Mouse (Mus musculus) kidney, postnatal 25 days (tissue): ENCODE measurements at regions not wholly inside any gene's neighbourhood (a gene's known extent, or its start where the extent isn't known, plus 50 kb on each side); places are given as distances from the start of the nearest gene placed in this dataset.

Source experiments
- DNase-seq, 2 experiments: peaks; one replicate each; pipeline ENCODE4 v3.0.0; 2021; ENCODE audit warnings: mixed read lengths in 2 of 2

DNA sequence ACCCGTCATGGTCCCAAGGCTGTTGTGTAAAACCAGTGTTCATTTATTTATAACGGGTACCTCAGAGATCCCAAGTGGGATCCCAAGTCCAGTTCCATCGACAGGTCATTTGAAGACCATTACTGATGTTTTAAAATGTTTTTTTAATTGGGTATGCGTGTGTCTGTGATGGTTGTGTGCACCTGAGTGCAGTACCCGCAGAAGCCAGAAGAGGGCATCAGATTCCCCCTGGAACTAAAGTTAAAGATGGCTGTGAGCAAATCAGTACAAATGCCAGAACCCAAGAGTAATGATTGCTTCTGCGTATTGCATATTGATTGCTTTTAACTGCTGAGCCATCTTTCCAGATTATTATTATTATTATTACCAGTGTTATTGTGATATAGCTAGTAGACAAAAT, 169.7 kb upstream of the Srrm4 start:
- no peak for DNase-seq

DNA sequence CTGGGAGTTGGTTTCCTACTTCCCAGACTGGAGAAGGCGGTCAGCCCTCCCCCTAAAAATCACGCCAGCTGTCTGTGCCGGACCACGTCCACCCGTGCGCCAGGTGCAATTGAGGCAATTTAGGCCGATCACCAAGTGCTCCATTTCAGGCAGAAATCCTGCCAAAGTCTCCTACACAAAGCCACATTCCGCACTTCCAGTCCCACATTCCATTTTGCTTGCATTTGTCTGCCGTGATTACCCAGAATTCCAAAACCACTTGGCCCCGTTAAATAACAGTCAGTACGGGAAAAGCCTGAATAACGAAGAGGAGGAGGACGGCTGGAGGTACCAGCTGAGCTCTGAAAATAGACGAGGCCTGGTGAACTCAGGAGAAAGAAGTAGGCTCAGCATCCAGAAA, 167.1 kb upstream of the Srrm4 start:
- DNase-seq, result no peak

DNA sequence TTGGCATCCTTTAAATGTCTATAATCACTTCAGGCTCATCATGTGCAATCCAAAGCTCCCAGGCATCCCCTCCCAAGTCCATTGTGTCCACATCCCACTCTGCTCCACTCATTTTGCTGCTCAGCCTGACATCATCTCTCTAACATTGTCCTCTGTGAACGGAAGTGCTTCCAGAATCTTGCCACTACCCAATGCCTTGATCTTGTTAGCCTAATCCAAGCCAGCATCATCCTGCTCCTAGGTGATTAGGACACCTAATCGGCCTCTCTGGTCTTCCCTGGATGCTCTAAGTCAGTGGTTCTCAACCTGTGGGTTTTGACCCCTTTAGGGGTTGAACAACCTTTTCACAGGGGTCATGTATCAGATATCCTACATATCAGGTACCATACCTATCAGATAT, 161.3 kb upstream of the Srrm4 start:
- DNase-seq, result no peak

DNA sequence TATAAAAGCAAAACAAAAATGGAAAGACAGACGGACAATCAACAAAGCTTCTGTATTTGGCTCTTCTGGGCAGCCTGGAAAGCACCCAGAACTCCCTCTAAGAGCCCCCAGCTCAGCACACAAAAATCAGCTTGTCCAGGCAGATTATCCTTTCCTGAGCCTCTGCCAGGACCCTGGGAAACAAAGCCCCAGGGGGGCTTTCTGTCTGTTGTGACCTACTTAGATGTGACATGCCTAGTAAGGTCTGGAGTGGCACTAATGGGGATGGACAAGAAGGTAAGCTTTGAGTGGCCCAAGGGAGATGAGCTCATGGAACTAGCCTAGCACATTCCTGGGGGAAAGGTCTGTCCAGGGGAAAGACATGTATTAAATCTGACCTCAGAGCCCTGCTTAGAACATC, 160.5 kb upstream of the Srrm4 start:
- no peak for DNase-seq

DNA sequence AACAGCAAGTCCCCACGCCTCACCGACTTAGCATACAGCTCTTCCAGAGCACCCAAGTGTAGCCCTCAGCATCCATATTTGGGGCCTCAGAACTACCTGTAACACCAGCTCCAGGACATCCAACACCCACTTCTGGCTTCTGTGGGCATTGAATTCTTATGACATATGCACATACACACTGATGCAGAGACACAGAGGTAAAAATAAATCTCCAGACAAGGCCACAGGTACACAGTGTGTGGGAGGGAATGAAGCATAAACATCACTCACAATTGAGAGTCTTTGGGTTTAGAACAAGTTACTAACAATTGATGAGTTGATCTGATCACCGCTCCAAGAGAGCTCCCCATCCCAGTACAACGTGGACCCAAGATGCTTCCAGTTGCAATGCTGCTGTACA, 154.2 kb upstream of the Srrm4 start:
- DNase-seq, result no peak

DNA sequence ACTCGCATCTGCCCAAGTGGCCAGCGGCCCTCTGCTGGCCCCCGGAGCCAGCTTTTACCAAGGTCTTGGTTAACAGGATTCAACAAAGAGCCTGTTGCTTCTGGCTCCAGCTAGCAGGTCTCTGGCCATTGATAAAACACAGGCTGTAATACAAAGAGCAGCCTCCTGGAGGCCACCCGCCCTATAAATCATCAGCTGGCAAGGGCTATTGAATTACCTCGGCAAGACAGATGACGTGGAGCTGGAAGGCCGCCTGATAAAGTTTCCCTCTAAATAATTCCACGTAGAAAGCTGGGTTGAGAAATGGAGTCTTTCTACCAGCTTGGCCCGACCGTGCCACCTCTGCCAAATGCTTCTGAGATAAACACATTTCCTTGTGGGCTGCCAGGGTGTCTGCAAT, 152.8 kb upstream of the Srrm4 start:
- no peak for DNase-seq

DNA sequence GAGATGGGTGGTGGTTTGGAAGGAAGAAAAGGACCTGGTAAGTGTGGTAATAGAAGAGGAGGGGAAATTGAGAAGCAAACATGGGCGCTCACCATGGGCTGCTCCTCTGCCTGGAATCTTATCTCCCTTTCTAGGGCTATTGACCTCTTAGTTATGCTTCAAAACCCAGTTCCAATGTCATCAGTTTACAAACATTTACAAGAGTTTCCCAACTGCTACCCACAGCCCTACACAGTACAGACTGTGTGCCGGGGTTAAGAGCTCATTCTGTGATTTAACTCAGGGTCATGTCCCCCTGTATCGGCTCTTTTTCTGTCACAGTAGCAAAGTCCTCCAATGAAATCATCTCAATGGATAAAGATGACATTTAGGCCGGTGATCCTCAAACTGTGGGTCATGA, 144.0 kb upstream of the Srrm4 start:
- DNase-seq, result no peak

DNA sequence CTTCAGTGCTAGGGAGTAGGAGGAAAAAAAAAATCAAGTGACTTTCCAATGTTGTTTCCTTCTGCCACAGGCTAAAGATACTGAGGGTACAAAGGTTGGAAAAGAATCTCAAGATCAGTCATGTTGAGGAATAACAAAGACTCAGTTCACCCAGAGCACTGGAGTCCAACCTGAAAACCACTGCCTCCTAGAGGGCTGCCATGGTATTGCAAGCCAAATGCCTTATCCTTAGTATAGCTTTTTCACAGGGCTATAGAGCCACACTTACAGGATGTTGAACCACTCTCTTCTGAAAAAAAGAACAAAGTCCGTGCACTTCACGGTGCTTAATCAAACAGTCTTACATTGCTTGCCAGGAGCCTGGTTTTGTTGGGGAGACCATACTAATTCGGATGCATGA, 139.9 kb upstream of the Srrm4 start:
- DNase-seq, result no peak

DNA sequence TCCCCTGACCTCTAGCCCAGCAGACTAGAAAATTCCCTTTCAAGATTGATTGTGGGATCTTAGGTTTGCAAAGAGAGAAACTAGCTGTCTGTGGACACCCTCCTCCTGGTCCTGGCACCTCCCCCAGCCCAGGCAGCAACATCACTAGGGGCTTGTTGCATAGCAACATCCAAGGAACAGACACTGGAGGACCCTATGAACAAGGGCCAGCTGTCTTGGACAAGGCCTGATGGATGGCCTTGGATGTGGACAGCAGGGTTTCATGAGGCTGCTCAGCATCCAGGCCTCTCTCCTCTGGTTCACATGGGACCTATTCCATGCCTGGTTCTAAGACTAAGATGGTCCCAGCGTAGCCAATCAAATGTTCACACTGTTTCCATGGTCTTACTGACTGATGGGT, 127.6 kb upstream of the Srrm4 start:
- DNase-seq, result no peak

DNA sequence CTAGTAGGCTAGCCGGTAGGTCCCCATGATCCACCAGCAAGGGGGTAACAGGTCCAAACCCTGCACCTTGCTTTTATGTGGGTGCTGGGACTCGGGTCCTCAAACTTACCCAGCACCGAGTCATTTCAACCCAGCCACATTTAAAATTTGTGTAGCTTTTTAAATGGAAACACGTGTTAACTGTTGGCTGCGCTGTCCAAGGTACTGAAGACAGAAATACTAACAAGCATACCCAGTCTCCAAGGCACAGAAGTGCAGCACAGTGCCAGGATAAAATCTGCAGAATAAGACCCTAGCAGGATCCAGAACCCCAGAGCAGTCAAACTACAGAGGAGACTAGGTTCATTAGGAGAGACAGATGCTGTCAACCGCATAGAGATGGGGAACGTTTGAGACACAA, 122.6 kb upstream of the Srrm4 start:
- peak in 1 of 2 experiments; percentile 40 for DNase-seq

DNA sequence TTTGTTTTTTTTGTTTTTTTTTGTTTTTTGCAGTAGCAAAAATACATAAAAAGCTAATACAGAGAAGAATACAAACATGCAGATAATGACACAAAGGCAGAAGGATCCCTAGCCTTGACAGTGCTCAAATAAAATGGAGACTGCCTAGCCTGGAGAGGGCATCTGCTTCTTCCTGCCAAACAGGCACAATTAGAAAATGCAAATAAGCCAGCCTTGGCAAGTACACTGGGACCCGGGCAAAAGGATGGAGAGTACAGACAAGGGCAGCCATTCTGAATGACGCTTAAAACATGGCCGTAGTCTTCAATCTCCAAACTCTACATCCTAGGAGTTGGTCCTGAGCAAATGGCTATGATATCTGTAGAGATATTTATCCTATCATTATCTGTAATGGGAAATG, 120.4 kb upstream of the Srrm4 start:
- DNase-seq, result no peak

DNA sequence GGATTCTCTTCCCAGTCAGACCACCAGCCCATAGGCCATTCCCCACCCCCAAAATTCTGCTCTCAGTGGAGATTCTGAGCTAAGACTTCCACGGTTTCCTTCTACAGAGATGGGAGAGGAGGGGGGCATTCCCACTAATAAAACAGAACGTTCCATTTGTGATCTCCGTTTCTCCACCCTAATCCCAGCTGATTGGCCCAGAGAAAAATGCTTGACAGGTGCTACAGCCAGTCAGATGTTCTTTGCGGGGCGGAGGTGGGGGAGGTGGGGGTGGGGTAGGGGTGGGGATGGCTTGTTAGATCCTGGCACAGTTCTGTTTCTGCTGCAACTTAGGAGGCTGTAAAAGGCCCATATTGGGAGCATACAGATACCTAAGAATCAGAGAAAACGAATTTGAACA, 116.9 kb upstream of the Srrm4 start:
- no peak for DNase-seq

DNA sequence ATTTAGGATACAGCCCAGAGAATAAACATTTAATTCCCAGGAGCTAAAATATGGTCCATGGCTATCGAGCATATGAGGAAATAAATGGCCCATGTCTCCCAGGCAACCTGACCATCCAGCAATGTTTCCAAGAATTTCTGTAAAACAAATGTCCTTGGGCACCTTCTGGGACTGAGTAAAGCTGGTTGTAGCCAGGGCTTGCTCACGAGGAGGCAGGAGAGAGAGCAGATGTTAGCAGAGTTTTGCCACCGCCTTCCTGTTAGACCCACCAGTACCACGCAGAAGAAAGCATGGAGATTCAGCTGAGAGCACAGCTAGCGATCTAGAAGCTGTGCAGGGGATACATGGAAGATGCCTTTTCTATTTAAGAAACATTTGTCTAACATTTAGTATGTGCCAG, 70.8 kb upstream of the Srrm4 start:
- DNase-seq, result no peak

DNA sequence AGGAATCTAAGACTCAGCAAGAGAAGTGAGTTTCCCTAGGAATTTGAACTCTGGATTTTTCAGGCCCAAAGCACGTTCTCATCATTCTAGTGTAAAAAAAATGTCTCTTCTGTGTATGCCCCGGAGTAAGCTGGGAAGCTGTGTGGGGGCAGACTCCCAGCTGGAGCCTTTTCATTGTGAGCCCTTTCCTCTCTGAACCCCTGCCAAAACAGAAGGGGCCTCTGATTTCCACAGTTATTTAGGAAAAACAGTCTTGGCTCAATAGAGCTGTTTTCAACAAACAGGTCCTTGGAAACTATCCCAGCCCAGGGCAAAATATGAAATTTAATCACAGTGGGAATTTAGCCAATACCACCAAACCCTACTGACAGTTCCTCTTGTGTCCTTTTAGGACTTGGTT, 70.2 kb upstream of the Srrm4 start:
- DNase-seq, result no peak

DNA sequence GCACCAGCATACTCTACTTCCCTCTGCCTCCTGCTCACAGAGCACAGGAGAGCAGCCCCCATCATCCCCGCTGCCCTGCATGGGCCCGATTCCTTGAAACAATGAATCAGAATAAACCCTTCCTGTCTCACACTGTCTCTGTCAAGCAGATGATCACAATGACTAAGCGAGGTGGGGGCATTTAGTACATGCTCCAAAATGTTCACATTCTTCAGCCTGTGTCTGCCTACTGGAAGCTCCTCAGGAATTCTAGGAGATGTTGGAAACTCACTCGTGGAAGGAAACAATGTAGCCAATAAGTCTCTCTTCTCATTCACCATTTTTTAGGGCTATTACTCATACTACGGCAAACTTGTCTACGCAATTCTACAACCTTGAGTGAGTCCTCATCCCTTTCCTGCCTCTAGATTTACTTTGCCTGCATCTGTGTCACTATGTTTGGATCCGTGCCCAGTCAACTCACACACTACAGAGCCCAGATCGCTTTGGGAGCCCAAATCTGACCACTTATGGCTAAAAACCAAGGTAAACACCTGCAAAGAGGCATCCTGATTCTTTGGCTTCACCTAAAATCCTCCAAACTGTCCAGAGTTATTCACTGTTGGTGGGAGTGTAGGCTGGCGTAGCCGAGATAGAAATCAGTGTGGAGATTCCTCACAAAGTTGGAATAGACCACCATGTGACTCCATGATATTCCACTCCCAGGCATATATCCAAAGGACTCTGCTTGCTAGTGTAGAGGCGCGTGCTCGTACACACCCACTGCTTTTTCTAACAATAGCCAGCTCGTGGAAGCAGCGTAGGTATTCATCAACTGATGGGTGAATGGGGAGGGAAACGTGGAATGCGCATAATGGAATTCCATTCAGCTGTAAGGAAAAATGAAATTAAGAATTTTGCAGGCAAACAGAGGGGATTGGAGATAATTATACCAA, 63.1 kb upstream of the Srrm4 start:
- DNase-seq, result no peak
